Comparison of ENCODE assay signal across 8 mouse cellular contexts in genomic region chr5:120502675-120503143, GRCm38 (mm10). TPM values are rescaled to one million over a fixed set of nuclear protein-coding genes. Genes with fewer than 3 reads are reported as not detected.
DNase-seq lines count a peak whose midpoint lies in the region; ATAC-seq lines count a peak whose summit lies in the region.

No protein-coding gene starts in this region.

- no peaks in the 10 kb centered on the region for H3K27me3 ChIP-seq in kidney, embryonic 14.5 days (ENCODE audit: control insufficient read depth, insufficient read depth, low read length)
- H3K27me3 ChIP-seq in hindbrain, embryonic 11.5 days (ENCODE audit: control insufficient read depth, insufficient read depth, low read length) = no peaks in the 10 kb centered on the region
- H3K27me3 ChIP-seq in midbrain, embryonic 12.5 days = peaks cover 6% of the 10 kb centered on the region; the same call in 1 of the 2 replicates

- 0 out of 2 replicates have a peak, but pooled peaks cover 6% of the 10 kb centered on the region for H3K4me1 ChIP-seq in kidney, embryonic 14.5 days (ENCODE audit: control insufficient read depth, insufficient read depth, low read length)
- peaks cover 4% of the 10 kb centered on the region for H3K4me1 ChIP-seq in hindbrain, embryonic 11.5 days (replicated peaks; ENCODE audit: control insufficient read depth, insufficient read depth, low read length)
- peaks cover 11% of the 10 kb centered on the region for H3K4me1 ChIP-seq in midbrain, embryonic 12.5 days

- peak overlapping the region; percentile 86 for H3K4me2 ChIP-seq in kidney, embryonic 14.5 days (replicated peaks; ENCODE audit: low read depth, low read length)
- H3K4me2 ChIP-seq in hindbrain, embryonic 11.5 days (replicated peaks; ENCODE audit: low read depth, low read length) = peak overlapping the region; percentile 96
- peak overlapping the region; percentile 89 for H3K4me2 ChIP-seq in midbrain, embryonic 12.5 days (replicated peaks)

- H3K4me3 ChIP-seq in kidney, embryonic 14.5 days (ENCODE audit: low read length) = peak overlapping the region; percentile 81
- H3K4me3 ChIP-seq in hindbrain, embryonic 11.5 days (ENCODE audit: low read depth, low read length) = peak overlapping the region; percentile 93
- peak overlapping the region; percentile 84 for H3K4me3 ChIP-seq in midbrain, embryonic 12.5 days

- WGBS in kidney, embryonic 14.5 days = 8% methylated on average over 12 of the region's 12 CpGs
- WGBS in hindbrain, embryonic 11.5 days = 10% methylated on average over 12 of the region's 12 CpGs
- 11% methylated on average over 12 of the region's 12 CpGs for WGBS in midbrain, embryonic 12.5 days

- H3K9ac ChIP-seq in kidney, embryonic 14.5 days (ENCODE audit: low read depth, low read length) = peak overlapping the region; percentile 82
- peak overlapping the region; percentile 90 for H3K9ac ChIP-seq in hindbrain, embryonic 11.5 days (ENCODE audit: low read depth, low read length)
- peak overlapping the region; percentile 90 for H3K9ac ChIP-seq in midbrain, embryonic 12.5 days (replicated peaks)

- DNase-seq in kidney, postnatal 25 days = no peak
- peak; percentile 38 for DNase-seq in adipocyte (ENCODE audit: low spot score)
- DNase-seq in hindbrain, embryonic 11.5 days (ENCODE audit: low spot score) = no peak
- DNase-seq in adrenal gland, adult 8-10 months = no peak
- no peak for DNase-seq in left cerebral cortex, postnatal 10 days (ENCODE audit: extremely low spot score in 1 of 2, low spot score in 2 of 2)
- no peak for DNase-seq in cerebellum, adult 11 months

- peaks cover 3% of the 10 kb centered on the region; the same call in 1 of the 2 replicates for H3K36me3 ChIP-seq in kidney, embryonic 14.5 days (ENCODE audit: control insufficient read depth, insufficient read depth, low read length)
- no peaks in the 10 kb centered on the region for H3K36me3 ChIP-seq in hindbrain, embryonic 11.5 days (ENCODE audit: control insufficient read depth, insufficient read depth, low read length)
- H3K36me3 ChIP-seq in midbrain, embryonic 12.5 days = peaks cover 9% of the 10 kb centered on the region

- no peak for ATAC-seq in kidney, embryonic 14.5 days (ENCODE audit: low FRiP score, low TSS enrichment)
- no peak for ATAC-seq in hindbrain, embryonic 11.5 days (ENCODE audit: low FRiP score)
- 0 out of 2 replicates have a peak, but pooled peaks have one; percentile 3 for ATAC-seq in midbrain, embryonic 12.5 days (ENCODE audit: low FRiP score, low read depth)

- no peak overlapping the region for H3K27ac ChIP-seq in kidney, embryonic 14.5 days (ENCODE audit: low read depth, low read length)
- no peak overlapping the region for H3K27ac ChIP-seq in hindbrain, embryonic 11.5 days (ENCODE audit: low read depth, low read length)
- 0 out of 2 replicates have a peak overlapping the region, but pooled peaks have one; percentile 20 for H3K27ac ChIP-seq in midbrain, embryonic 12.5 days (replicated peaks)

- no peaks in the 10 kb centered on the region for H3K9me3 ChIP-seq in kidney, embryonic 14.5 days (ENCODE audit: control insufficient read depth, low read length)
- H3K9me3 ChIP-seq in hindbrain, embryonic 11.5 days (ENCODE audit: control insufficient read depth, low read length) = no peaks in the 10 kb centered on the region
- H3K9me3 ChIP-seq in midbrain, embryonic 12.5 days = no peaks in the 10 kb centered on the region

- intact Hi-C loops in left cerebral cortex, postnatal 10 days (cut with DNase I) = no loop called here

RNA-seq across cellular contexts. Expression of gene Plbd2, which starts 0.7 kb away (rescaled TPM):
- 41.5 and 44.5 TPM in 2 replicates for polyA plus RNA-seq in kidney, embryonic 14.5 days (2014; fragmentation: Nextera tagmentation; extraction: Ambion mirVana)
- 20.5 and 22.1 TPM in 2 replicates for polyA plus RNA-seq in hindbrain, embryonic 11.5 days (2014; fragmentation: Nextera tagmentation; extraction: Ambion mirVana)
- polyA plus RNA-seq in midbrain, embryonic 12.5 days (2016; fragmentation: Nextera tagmentation; extraction: Ambion mirVana) = 31.5 and 36.2 TPM in 2 replicates
- 100 to 1,000 TPM in 2 of 4 experiments, 10 to 100 TPM in 2; 97.4 to 106 (median 100) TPM for total RNA-seq in adrenal gland, adult 8-10 months (2022)
- 10 to 100 TPM; 70.6 to 71.5 TPM for total RNA-seq in left cerebral cortex, postnatal 10 days (2021)

RNA-seq across cellular contexts. Expression of gene Slc8b1, which starts 8.3 kb away (rescaled TPM):
- polyA plus RNA-seq in kidney, embryonic 14.5 days (2014; fragmentation: Nextera tagmentation; extraction: Ambion mirVana) = 4.5 and 6.0 TPM in 2 replicates
- polyA plus RNA-seq in hindbrain, embryonic 11.5 days (2014; fragmentation: Nextera tagmentation; extraction: Ambion mirVana) = 1.5 and 2.1 TPM in 2 replicates
- 3.1 TPM in 2 replicates for polyA plus RNA-seq in midbrain, embryonic 12.5 days (2016; fragmentation: Nextera tagmentation; extraction: Ambion mirVana)
- total RNA-seq in adrenal gland, adult 8-10 months (2022) = 10 to 100 TPM; 29.5 to 36.7 (median 34.1) TPM
- 1 to 10 TPM; 3.5 to 4.0 TPM for total RNA-seq in left cerebral cortex, postnatal 10 days (2021)

RNA-seq across cellular contexts. Expression of gene Sds, which starts 26.4 kb away (rescaled TPM):
- not detected in 2 replicates for polyA plus RNA-seq in kidney, embryonic 14.5 days (2014; fragmentation: Nextera tagmentation; extraction: Ambion mirVana)
- polyA plus RNA-seq in hindbrain, embryonic 11.5 days (2014; fragmentation: Nextera tagmentation; extraction: Ambion mirVana) = not detected in 2 replicates
- not detected in 2 replicates for polyA plus RNA-seq in midbrain, embryonic 12.5 days (2016; fragmentation: Nextera tagmentation; extraction: Ambion mirVana)
- under 1 TPM in 1 of 4 experiments, not detected in 3; 0.35 TPM for total RNA-seq in adrenal gland, adult 8-10 months (2022)
- total RNA-seq in left cerebral cortex, postnatal 10 days (2021) = not detected

RNA-seq across cellular contexts. Expression of gene Sdsl, which starts 30.1 kb away (rescaled TPM):
- 10.5 and 12.5 TPM in 2 replicates for polyA plus RNA-seq in kidney, embryonic 14.5 days (2014; fragmentation: Nextera tagmentation; extraction: Ambion mirVana)
- 5.8 and 6.7 TPM in 2 replicates for polyA plus RNA-seq in hindbrain, embryonic 11.5 days (2014; fragmentation: Nextera tagmentation; extraction: Ambion mirVana)
- polyA plus RNA-seq in midbrain, embryonic 12.5 days (2016; fragmentation: Nextera tagmentation; extraction: Ambion mirVana) = 6.4 and 7.5 TPM in 2 replicates
- 100 to 1,000 TPM in 3 of 4 experiments, 10 to 100 TPM in 1; 96.5 to 107 (median 105) TPM for total RNA-seq in adrenal gland, adult 8-10 months (2022)
- 1 to 10 TPM; 5.0 to 5.3 TPM for total RNA-seq in left cerebral cortex, postnatal 10 days (2021)
